Mouse (Mus musculus): ENCODE measurements around the gene Cdc42bpb. TPM values are rescaled to one million over a fixed set of nuclear protein-coding genes. Genes with fewer than 3 reads are reported as not detected.

The Cdc42bpb gene
- polyA plus RNA-seq, 1 experiment from 2014 or later: 25.6 TPM

DNA sequence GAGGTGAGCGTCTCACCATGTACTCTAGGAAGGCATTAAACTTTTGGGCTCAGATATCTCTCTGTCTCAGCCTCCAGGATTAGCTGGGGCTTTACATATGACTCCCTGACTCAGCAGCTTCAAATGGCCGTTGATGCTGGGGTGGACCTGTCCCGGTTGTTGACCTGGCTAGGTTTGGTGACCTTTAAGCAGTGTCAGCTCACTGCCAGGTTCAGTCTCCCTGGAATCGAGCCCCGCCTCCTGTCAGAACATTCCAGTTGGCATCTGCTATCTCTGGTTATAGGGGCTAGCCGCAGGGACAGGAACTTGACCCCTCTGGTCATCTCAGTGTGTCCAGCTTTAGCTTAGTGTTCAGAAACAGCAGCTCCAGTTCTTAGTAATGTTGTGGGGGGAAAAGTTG is 101.1 kb downstream of the Cdc42bpb start:
- no peak overlapping the region for H3K4me3 ChIP-seq (ENCODE audit: low read depth, low read length)
- no peak for ATAC-seq (replicated peaks; ENCODE audit: low FRiP score)
- H3K36me3 ChIP-seq (ENCODE audit: control insufficient read depth, insufficient read depth, low read length): no peaks in the 10 kb centered on the region
- no peak overlapping the region for H3K27ac ChIP-seq (ENCODE audit: low read depth, low read length)
- WGBS: 44% methylated on average over 6 of the region's 6 CpGs
- 0 out of 2 replicates have a peak, but pooled peaks cover 4% of the 10 kb centered on the region for H3K9me3 ChIP-seq (ENCODE audit: control insufficient read depth, low read length)
- peaks cover 60% of the 10 kb centered on the region for H3K27me3 ChIP-seq (replicated peaks; ENCODE audit: control insufficient read depth, insufficient read depth, low read length)
- no peak for DNase-seq (ENCODE audit: low spot score)
- H3K4me1 ChIP-seq (replicated peaks; ENCODE audit: control insufficient read depth, insufficient read depth, low read length): peaks cover 15% of the 10 kb centered on the region
- H3K4me2 ChIP-seq: no peak overlapping the region
- no peak overlapping the region for H3K9ac ChIP-seq (ENCODE audit: low read depth, low read length)

DNA sequence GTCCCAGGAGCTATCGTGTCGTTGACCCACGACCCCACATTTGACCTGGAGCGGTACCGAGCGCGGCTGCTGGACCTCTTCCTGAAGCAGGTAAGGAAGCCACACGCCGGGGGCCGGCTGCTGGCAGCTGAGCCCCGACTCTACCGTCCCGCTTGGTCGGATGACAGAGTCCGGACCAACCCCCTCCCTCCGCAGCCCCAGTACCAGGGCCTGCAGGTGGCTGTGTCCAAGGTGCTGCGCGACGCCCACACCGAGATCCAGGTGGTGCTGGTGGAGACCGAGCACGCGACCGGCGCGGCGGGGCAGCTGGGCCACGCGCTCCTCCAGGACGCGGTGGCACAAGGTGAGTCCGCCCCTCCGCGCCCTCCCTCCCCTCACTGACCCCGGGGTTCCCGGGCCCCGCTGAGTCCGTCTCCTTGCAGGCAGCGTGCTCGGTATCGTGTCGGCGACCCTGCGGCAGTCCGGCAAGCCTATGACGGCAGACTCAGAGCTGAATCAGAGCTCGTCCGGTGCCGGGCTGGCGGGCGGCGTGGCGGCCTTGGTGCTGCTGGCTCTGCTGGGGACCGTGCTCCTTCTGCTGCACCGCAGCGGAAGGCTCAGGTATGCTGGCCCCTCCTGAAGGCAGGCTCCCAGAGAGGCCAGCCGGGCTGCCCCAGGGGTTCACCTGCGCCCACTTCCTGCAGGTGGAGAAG is 102.2 kb downstream of the Cdc42bpb start:
- H3K9ac ChIP-seq (ENCODE audit: low read depth, low read length): 0 out of 2 replicates have a peak overlapping the region, but pooled peaks have one; percentile 12
- peaks cover 71% of the 10 kb centered on the region for H3K27me3 ChIP-seq (replicated peaks; ENCODE audit: control insufficient read depth, insufficient read depth, low read length)
- peak overlapping the region; percentile 71 for H3K4me2 ChIP-seq
- no peak for DNase-seq (ENCODE audit: low spot score)
- no peak overlapping the region for H3K27ac ChIP-seq (ENCODE audit: low read depth, low read length)
- WGBS: 3% methylated on average over 57 of the region's 58 CpGs
- 0 out of 2 replicates have a peak, but pooled peaks cover 4% of the 10 kb centered on the region for H3K9me3 ChIP-seq (ENCODE audit: control insufficient read depth, low read length)
- no peaks in the 10 kb centered on the region for H3K36me3 ChIP-seq (ENCODE audit: control insufficient read depth, insufficient read depth, low read length)
- peak overlapping the region; percentile 44 for H3K4me3 ChIP-seq (ENCODE audit: low read depth, low read length)
- no peak for ATAC-seq (replicated peaks; ENCODE audit: low FRiP score)
- H3K4me1 ChIP-seq (replicated peaks; ENCODE audit: control insufficient read depth, insufficient read depth, low read length): peaks cover 22% of the 10 kb centered on the region

DNA sequence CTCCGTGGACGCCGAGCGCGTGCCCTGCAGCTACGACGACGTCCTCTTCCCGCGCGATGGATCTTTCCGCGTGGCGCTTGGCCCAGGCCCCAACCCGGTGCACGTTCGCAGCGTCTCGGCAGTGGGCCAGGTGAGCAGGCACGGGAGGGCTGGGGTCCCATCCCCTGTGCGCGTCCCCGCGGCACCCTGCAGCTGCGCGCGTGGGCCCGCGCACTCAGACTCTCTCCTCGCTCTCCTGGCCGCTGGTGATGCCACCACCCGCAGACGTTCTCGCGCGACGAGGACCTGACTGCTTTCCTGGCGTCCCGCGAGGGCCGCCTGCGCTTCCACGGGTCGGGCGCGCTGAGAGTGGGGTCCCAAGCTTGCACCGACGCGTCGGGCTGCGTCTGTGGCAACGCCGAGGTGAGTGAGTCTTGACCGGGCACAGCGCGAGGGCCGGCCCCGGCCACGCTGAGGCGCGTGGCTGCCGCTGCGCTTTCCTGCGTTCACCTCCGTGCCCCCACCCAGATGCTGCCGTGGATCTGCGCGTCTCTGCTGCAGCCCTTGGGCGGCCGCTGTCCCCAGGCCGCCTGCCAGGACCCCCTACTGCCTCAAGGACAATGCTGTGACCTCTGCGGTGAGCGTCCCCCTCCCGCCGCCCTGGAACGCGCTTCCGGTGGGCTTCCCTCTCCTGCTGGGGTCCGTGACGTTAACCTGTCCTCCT is 102.9 kb downstream of the Cdc42bpb start:
- Histone ChIP-seq H3K27me3 (replicated peaks; ENCODE audit: control insufficient read depth, insufficient read depth, low read length) (peaks cover 78% of the 10 kb centered on the region), H3K9ac (ENCODE audit: low read depth, low read length) (0 out of 2 replicates have a peak overlapping the region, but pooled peaks have one; percentile 12), H3K4me1 (replicated peaks; ENCODE audit: control insufficient read depth, insufficient read depth, low read length) (peaks cover 22% of the 10 kb centered on the region), H3K36me3 (ENCODE audit: control insufficient read depth, insufficient read depth, low read length) (no peaks in the 10 kb centered on the region), H3K9me3 (ENCODE audit: control insufficient read depth, low read length) (0 out of 2 replicates have a peak, but pooled peaks cover 4% of the 10 kb centered on the region), H3K4me2 (peak overlapping the region; percentile 71), H3K27ac (ENCODE audit: low read depth, low read length) (no peak overlapping the region), H3K4me3 (ENCODE audit: low read depth, low read length) (peak overlapping the region; percentile 44)
- 5% methylated on average over 80 of the region's 80 CpGs for whole genome bisulfite sequencing
- DNase-seq (ENCODE audit: low spot score) (no peak), ATAC-seq (replicated peaks; ENCODE audit: low FRiP score) (no peak)

GRCm38 (mm10) chr12:111274006-111274405 is 103.5 kb downstream of the Cdc42bpb start:
- Histone ChIP-seq H3K4me2 (peak overlapping the region; percentile 71), H3K9me3 (ENCODE audit: control insufficient read depth, low read length) (0 out of 2 replicates have a peak, but pooled peaks cover 3% of the 10 kb centered on the region), H3K4me3 (ENCODE audit: low read depth, low read length) (peak overlapping the region; percentile 44), H3K27me3 (replicated peaks; ENCODE audit: control insufficient read depth, insufficient read depth, low read length) (peaks cover 84% of the 10 kb centered on the region), H3K27ac (ENCODE audit: low read depth, low read length) (no peak overlapping the region), H3K9ac (ENCODE audit: low read depth, low read length) (no peak overlapping the region), H3K36me3 (ENCODE audit: control insufficient read depth, insufficient read depth, low read length) (no peaks in the 10 kb centered on the region), H3K4me1 (replicated peaks; ENCODE audit: control insufficient read depth, insufficient read depth, low read length) (peaks cover 22% of the 10 kb centered on the region)
- WGBS: 5% methylated on average over 28 of the region's 28 CpGs
- ATAC-seq (replicated peaks; ENCODE audit: low FRiP score): peak; percentile 22; the same call in 1 of the 2 replicates
- DNase-seq (ENCODE audit: low spot score): no peak

DNA sequence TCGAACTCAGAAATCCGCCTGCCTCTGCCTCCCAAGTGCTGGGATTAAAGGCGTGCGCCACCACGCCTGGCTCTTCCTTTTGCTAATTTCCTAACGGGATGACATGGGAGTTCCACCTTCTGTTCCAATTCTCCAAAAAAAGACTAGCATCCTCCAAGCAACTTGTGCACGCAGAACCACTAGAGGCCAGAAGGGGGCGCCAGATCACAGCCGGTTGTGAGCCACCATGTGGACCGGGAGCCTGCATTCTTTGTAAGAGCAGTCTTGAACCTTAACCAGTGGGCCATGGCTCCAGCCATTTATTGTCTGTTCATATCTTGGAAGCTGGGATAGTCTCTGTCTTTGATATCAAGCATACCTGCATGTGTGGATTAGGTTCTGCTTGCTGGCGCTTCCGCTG is 105.1 kb downstream of the Cdc42bpb start:
- DNase-seq (ENCODE audit: low spot score) (peak; percentile 73), ATAC-seq (replicated peaks; ENCODE audit: low FRiP score) (no peak)
- Histone ChIP-seq H3K36me3 (ENCODE audit: control insufficient read depth, insufficient read depth, low read length) (no peaks in the 10 kb centered on the region), H3K27me3 (replicated peaks; ENCODE audit: control insufficient read depth, insufficient read depth, low read length) (peaks cover 84% of the 10 kb centered on the region), H3K9ac (ENCODE audit: low read depth, low read length) (no peak overlapping the region), H3K4me2 (no peak overlapping the region), H3K4me3 (ENCODE audit: low read depth, low read length) (no peak overlapping the region), H3K4me1 (replicated peaks; ENCODE audit: control insufficient read depth, insufficient read depth, low read length) (peaks cover 33% of the 10 kb centered on the region), H3K27ac (ENCODE audit: low read depth, low read length) (no peak overlapping the region), H3K9me3 (ENCODE audit: control insufficient read depth, low read length) (no peaks in the 10 kb centered on the region)
- WGBS: 15% methylated on average over 12 of the region's 12 CpGs

DNA sequence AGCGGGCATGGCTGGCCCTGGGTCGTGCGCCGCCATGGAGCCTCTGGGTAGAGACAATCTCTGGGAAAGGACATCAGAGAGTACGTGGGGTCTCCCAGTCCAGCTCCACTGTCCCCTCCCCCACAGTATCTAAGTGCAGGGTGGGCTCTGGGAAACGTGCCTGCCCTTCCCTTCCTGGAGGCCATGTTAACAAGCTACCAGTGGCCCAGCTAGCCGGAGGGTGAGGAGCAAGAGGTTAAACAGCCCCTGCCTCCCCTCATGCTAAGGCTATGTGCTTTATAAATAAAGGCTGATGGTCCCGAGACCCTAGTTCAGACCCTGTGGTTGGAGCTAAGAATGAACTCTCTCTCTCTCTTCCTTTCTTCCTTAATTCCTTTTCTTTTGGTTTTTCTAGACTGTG is 105.6 kb downstream of the Cdc42bpb start:
- ATAC-seq (replicated peaks; ENCODE audit: low FRiP score) (no peak), DNase-seq (ENCODE audit: low spot score) (no peak)
- Histone ChIP-seq H3K9ac (ENCODE audit: low read depth, low read length) (no peak overlapping the region), H3K27me3 (replicated peaks; ENCODE audit: control insufficient read depth, insufficient read depth, low read length) (peaks cover 80% of the 10 kb centered on the region), H3K4me1 (replicated peaks; ENCODE audit: control insufficient read depth, insufficient read depth, low read length) (peaks cover 37% of the 10 kb centered on the region), H3K27ac (ENCODE audit: low read depth, low read length) (no peak overlapping the region), H3K4me3 (ENCODE audit: low read depth, low read length) (0 out of 2 replicates have a peak overlapping the region, but pooled peaks have one; percentile 13), H3K4me2 (peak overlapping the region; percentile 38), H3K9me3 (ENCODE audit: control insufficient read depth, low read length) (no peaks in the 10 kb centered on the region), H3K36me3 (ENCODE audit: control insufficient read depth, insufficient read depth, low read length) (no peaks in the 10 kb centered on the region)
- WGBS: 19% methylated on average over 8 of the region's 8 CpGs

DNA sequence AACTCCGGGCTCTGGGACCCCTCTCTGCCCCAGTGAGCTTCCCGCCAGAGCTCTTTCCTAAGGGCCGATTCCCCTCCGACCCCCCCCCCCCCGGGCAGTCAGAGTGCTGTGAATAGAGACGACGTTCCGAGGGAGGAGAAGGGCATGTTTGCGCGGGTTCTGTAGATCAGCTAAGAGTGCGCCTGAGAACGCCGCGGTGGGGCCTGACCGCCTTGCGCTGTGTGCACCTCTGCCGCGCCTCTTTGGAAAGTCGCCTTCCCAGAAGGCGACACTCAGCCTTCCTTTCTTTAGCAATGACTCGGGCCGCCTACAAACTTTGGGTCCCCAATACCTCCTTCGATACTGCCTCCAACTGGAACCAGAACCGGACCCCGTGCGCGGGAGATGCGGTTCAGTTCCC is 106.1 kb downstream of the Cdc42bpb start:
- peaks cover 39% of the 10 kb centered on the region for H3K4me1 ChIP-seq (replicated peaks; ENCODE audit: control insufficient read depth, insufficient read depth, low read length)

GRCm38 (mm10) chr12:111270629-111271277 is 106.8 kb downstream of the Cdc42bpb start, which contains the start of gene Amn:
Amn (plus strand) TSS chr12:111271095.
- ATAC-seq (replicated peaks; ENCODE audit: low FRiP score) (no peak), DNase-seq (ENCODE audit: low spot score) (no peak)
- Histone ChIP-seq H3K4me1 (replicated peaks; ENCODE audit: control insufficient read depth, insufficient read depth, low read length) (peaks cover 44% of the 10 kb centered on the region), H3K27ac (ENCODE audit: low read depth, low read length) (no peak within 1 kb of the TSS), H3K9ac (ENCODE audit: low read depth, low read length) (no peak within 1 kb of the TSS), H3K4me2 (peak within 1 kb of the TSS; percentile 38), H3K4me3 (ENCODE audit: low read depth, low read length) (0 out of 2 replicates have a peak within 1 kb of the TSS, but pooled peaks have one; percentile 13), H3K9me3 (ENCODE audit: control insufficient read depth, low read length) (no peaks in the 10 kb centered on the region), H3K36me3 (ENCODE audit: control insufficient read depth, insufficient read depth, low read length) (no peaks in the 10 kb centered on the region), H3K27me3 (replicated peaks; ENCODE audit: control insufficient read depth, insufficient read depth, low read length) (peaks cover 67% of the 10 kb centered on the region)
- 25% methylated on average over 25 of the region's 25 CpGs for WGBS

More for the DNA sequence above, 106.1 kb downstream of the Cdc42bpb start:
- Histone ChIP-seq H3K9ac (ENCODE audit: low read depth, low read length) (no peak overlapping the region), H3K27me3 (replicated peaks; ENCODE audit: control insufficient read depth, insufficient read depth, low read length) (peaks cover 74% of the 10 kb centered on the region), H3K4me2 (peak overlapping the region; percentile 38), H3K36me3 (ENCODE audit: control insufficient read depth, insufficient read depth, low read length) (no peaks in the 10 kb centered on the region), H3K4me3 (ENCODE audit: low read depth, low read length) (0 out of 2 replicates have a peak overlapping the region, but pooled peaks have one; percentile 13), H3K27ac (ENCODE audit: low read depth, low read length) (no peak overlapping the region), H3K9me3 (ENCODE audit: control insufficient read depth, low read length) (no peaks in the 10 kb centered on the region)
- 5% methylated on average over 28 of the region's 28 CpGs for WGBS
- ATAC-seq (replicated peaks; ENCODE audit: low FRiP score) (no peak), DNase-seq (ENCODE audit: low spot score) (no peak)
